Mouse (Mus musculus) liver, embryonic 14.5 days (tissue): ENCODE data around the gene Pde4b. TPM values are rescaled to one million over a fixed set of nuclear protein-coding genes. Genes with fewer than 3 reads are reported as not detected.

Experiments used
- ATAC-seq: fragments of 200-750 bp; cut with Nextera tagmentation; 2 replicates; pipeline ENCODE4 v1.8.0; 2017; ENCODE audit warnings: moderate number of reproducible peaks, mild to moderate bottlenecking, moderate library complexity; ENCODE audit not compliant: insufficient read depth
- DNase-seq, 3 experiments: peaks; one replicate each; pipeline ENCODE4 v3.0.0-alpha.2; 2012 to 2013; ENCODE audit warnings: low read depth in 3 of 3, low spot score in 3 of 3
- H3K27ac ChIP-seq: fragments of 300-500 bp; sonication (generic); 2 replicates; pipeline ENCODE4 v1.5.1; 2014; ENCODE audit warnings: moderate library complexity, mild to moderate bottlenecking, control low read depth, inconsistent platforms
- H3K27me3 ChIP-seq: fragments of 300-500 bp; sonication (generic); 2 replicates; pipeline ENCODE4 v1.6.1; 2014; ENCODE audit warnings: mild to moderate bottlenecking, low read length, moderate library complexity; ENCODE audit not compliant: control insufficient read depth, insufficient read depth
- H3K36me3 ChIP-seq: fragments of 300-500 bp; sonication (generic); replicated peaks from 2 replicates; pipeline ENCODE4 v1.6.1; 2014; ENCODE audit warnings: low read depth; ENCODE audit not compliant: control insufficient read depth, insufficient read depth
- H3K4me1 ChIP-seq, 2 experiments: fragments of 200-500 bp in 1 of 2; fragments of 300-500 bp in 1 of 2; sonication (generic) in 1 of 2; replicated peaks; 2 replicates each; pipeline ENCODE4 v1.6.1; 2012 to 2014; ENCODE audit warnings: antibody characterized with exemption in 1 of 2, inconsistent platforms in 1 of 2, low read length in 1 of 2; ENCODE audit not compliant: control insufficient read depth in 2 of 2, insufficient read depth in 2 of 2
- H3K4me2 ChIP-seq: fragments of 300-500 bp; sonication (generic); 2 replicates; pipeline ENCODE4 v1.6.1; 2014; ENCODE audit warnings: low read depth, mild to moderate bottlenecking, control low read depth, moderate library complexity
- H3K4me3 ChIP-seq, 2 experiments: fragments of 200-500 bp in 1 of 2; fragments of 300-500 bp in 1 of 2; sonication (generic) in 1 of 2; 2 replicates each; pipeline ENCODE4 v1.5.1; 2012 to 2014; ENCODE audit warnings: low read depth in 2 of 2, low read length in 2 of 2, mild to moderate bottlenecking in 2 of 2, control low read depth in 1 of 2, inconsistent platforms in 1 of 2, moderate library complexity in 1 of 2; ENCODE audit not compliant: insufficient read depth in 1 of 2
- H3K9ac ChIP-seq: fragments of 300-500 bp; sonication (generic); replicated peaks from 2 replicates; pipeline ENCODE4 v1.6.1; 2014; ENCODE audit warnings: mild to moderate bottlenecking, control low read depth, moderate library complexity
- H3K9me3 ChIP-seq: fragments of 300-500 bp; sonication (generic); 2 replicates; pipeline ENCODE4 v1.6.1; 2016; ENCODE audit warnings: low read length, mixed read lengths; ENCODE audit not compliant: control insufficient read depth
- CTCF ChIP-seq: IDR thresholded peaks from 2 replicates; pipeline ENCODE4 v1.5.1; 2016; ENCODE audit warnings: antibody characterized with exemption, low read depth, control low read depth
- EP300 ChIP-seq: IDR thresholded peaks from 2 replicates; pipeline ENCODE4 v1.6.1; 2016; ENCODE audit warnings: antibody characterized with exemption, low read depth
- WGBS: fragments of 180-500 bp; shearing (Covaris S2); extraction: QIAGEN DNeasy Blood & Tissue Kit; methylation state at CpG from one replicate; pipeline ENCODE4 v1.1.7; 2014; ENCODE audit not compliant: insufficient replicate concordance; 5-methylcytosine and 5-hydroxymethylcytosine counted together
- polyA plus RNA-seq, 2 experiments: library from polyadenylated mRNA; depleted of rRNA in 1 of 2; stranded (reverse) in 1 of 2; unstranded in 1 of 2; fragments of >200 nt; fragmentation: Nextera tagmentation in 1 of 2; extraction: Ambion mirVana in 1 of 2; gene quantifications; 2 replicates each; pipeline versions ENCODE4 v1.2.1 to v1.2.3; 2012 to 2014

Pde4b gene
- polyA plus RNA-seq, 2 experiments = 1.5 to 2.3 TPM

GRCm38 (mm10) chr4:102102241-102102640 is 14.9 kb downstream of the Pde4b start:
- Histone ChIP-seq H3K9ac (no peak overlapping the region), H3K27me3 (no peaks in the 10 kb centered on the region), H3K9me3 (no peaks in the 10 kb centered on the region), H3K27ac (no peak overlapping the region), H3K4me3 (no peak overlapping the region), H3K4me2 (no peak overlapping the region), H3K36me3 (no peaks in the 10 kb centered on the region), H3K4me1 (no peaks in the 10 kb centered on the region)
- ATAC-seq (no peak), DNase-seq (no peak)
- TF ChIP-seq CTCF = no peak
- no peak for TF ChIP-seq EP300
- 60% methylated on average over 4 of the region's 4 CpGs for WGBS

GRCm38 (mm10) chr4:102104534-102105014 is 17.2 kb downstream of the Pde4b start:
- Histone ChIP-seq H3K4me1 (no peaks in the 10 kb centered on the region), H3K9me3 (no peaks in the 10 kb centered on the region), H3K36me3 (no peaks in the 10 kb centered on the region), H3K9ac (no peak overlapping the region), H3K27me3 (no peaks in the 10 kb centered on the region), H3K27ac (no peak overlapping the region), H3K4me2 (no peak overlapping the region), H3K4me3 (no peak overlapping the region)
- no peak for ATAC-seq
- DNase-seq = no peak
- TF ChIP-seq CTCF (no peak), EP300 (no peak)
- WGBS = 32% methylated on average over 2 of the region's 2 CpGs

- Histone ChIP-seq H3K4me2 (no peak overlapping the region), H3K4me1 (no peaks in the 10 kb centered on the region), H3K27me3 (no peaks in the 10 kb centered on the region), H3K9ac (no peak overlapping the region), H3K4me3 (no peak overlapping the region), H3K9me3 (no peaks in the 10 kb centered on the region), H3K27ac (no peak overlapping the region), H3K36me3 (no peaks in the 10 kb centered on the region)
- WGBS = 70% methylated on average over 6 of the region's 6 CpGs
- ATAC-seq = no peak
- TF ChIP-seq EP300 (no peak), CTCF (no peak)
- no peak for DNase-seq
Measured at GRCm38 (mm10) chr4:102106771-102107170, 19.4 kb downstream of the Pde4b start.

DNA sequence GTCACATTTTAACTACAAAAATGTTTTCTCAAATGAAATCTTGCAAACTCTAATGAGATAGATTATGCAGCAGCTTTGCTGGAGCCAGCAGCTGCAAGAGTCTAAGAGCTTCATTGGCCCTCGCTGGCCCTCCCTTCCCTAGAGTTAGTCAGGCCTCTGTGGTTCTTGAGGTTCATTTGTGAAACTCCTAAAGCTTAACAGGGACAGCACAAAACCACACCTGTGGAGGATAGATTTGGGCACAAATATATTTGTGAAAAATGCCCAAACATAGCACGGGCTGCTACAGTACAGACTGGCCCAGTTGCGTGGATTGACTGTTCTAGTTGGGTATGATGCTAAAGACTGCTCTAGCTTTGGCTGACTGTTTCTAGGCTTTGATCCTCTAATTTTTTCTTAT is 32.1 kb downstream of the Pde4b start:
- H3K36me3 ChIP-seq = no peaks in the 10 kb centered on the region
- H3K27me3 ChIP-seq = no peaks in the 10 kb centered on the region
- WGBS = 61% methylated on average over 3 of the region's 3 CpGs
- TF ChIP-seq CTCF (no peak), EP300 (no peak)
- no peak overlapping the region for H3K4me3 ChIP-seq
- DNase-seq (no peak), ATAC-seq (no peak)
- no peak overlapping the region for H3K9ac ChIP-seq
- no peaks in the 10 kb centered on the region for H3K9me3 ChIP-seq
- no peaks in the 10 kb centered on the region for H3K4me1 ChIP-seq
- H3K4me2 ChIP-seq = no peak overlapping the region
- H3K27ac ChIP-seq = no peak overlapping the region

GRCm38 (mm10) chr4:102136366-102136849 is 49.1 kb downstream of the Pde4b start:
- H3K4me2 ChIP-seq = no peak overlapping the region
- no peaks in the 10 kb centered on the region for H3K27me3 ChIP-seq
- no peak overlapping the region for H3K4me3 ChIP-seq
- DNase-seq (no peak), ATAC-seq (no peak)
- H3K9me3 ChIP-seq = no peaks in the 10 kb centered on the region
- TF ChIP-seq EP300 (no peak), CTCF (no peak)
- 48% methylated on average over 3 of the region's 3 CpGs for WGBS
- no peaks in the 10 kb centered on the region for H3K36me3 ChIP-seq
- no peaks in the 10 kb centered on the region for H3K4me1 ChIP-seq
- no peak overlapping the region for H3K9ac ChIP-seq
- H3K27ac ChIP-seq = no peak overlapping the region
